Mouse (Mus musculus) midbrain, postnatal 0 days (tissue): ENCODE results near the gene Serpinb1a. TPM values are rescaled to one million over a fixed set of nuclear protein-coding genes. Genes with fewer than 3 reads are reported as not detected.

Experiments used
- ATAC-seq: fragments of 200-750 bp; cut with Nextera tagmentation; 2 replicates; pipeline ENCODE4 v1.8.0; 2017; ENCODE audit warnings: moderate number of reproducible peaks, mild to moderate bottlenecking, moderate TSS enrichment, moderate library complexity; ENCODE audit not compliant: low FRiP score
- DNase-seq: peaks from one replicate; pipeline ENCODE4 v3.0.0-alpha.2; 2015; ENCODE audit warnings: low spot score
- H3K27ac ChIP-seq: fragments of 300-500 bp; sonication (generic); 2 replicates; pipeline ENCODE4 v1.5.1; 2014; ENCODE audit warnings: low read depth, mild to moderate bottlenecking, low read length, mixed read lengths
- H3K27me3 ChIP-seq: fragments of 300-500 bp; sonication (generic); 2 replicates; pipeline ENCODE4 v1.6.1; 2014; ENCODE audit warnings: low read length, control low read depth, mixed read lengths; ENCODE audit not compliant: insufficient read depth
- H3K36me3 ChIP-seq: fragments of 300-500 bp; sonication (generic); 2 replicates; pipeline ENCODE4 v1.6.1; 2014; ENCODE audit warnings: low read length, control low read depth, mixed read lengths; ENCODE audit not compliant: insufficient read depth
- H3K4me1 ChIP-seq: fragments of 300-500 bp; sonication (generic); 2 replicates; pipeline ENCODE4 v1.6.1; 2014; ENCODE audit warnings: mild to moderate bottlenecking, control low read depth, antibody characterized with exemption, low read length, mixed read lengths; ENCODE audit not compliant: insufficient read depth
- H3K4me2 ChIP-seq: fragments of 300-500 bp; sonication (generic); 2 replicates; pipeline ENCODE4 v1.6.1; 2014; ENCODE audit warnings: low read depth, mild to moderate bottlenecking, low read length, mixed read lengths; ENCODE audit not compliant: poor library complexity, severe bottlenecking
- H3K4me3 ChIP-seq: fragments of 300-500 bp; sonication (generic); 2 replicates; pipeline ENCODE4 v1.5.1; 2014; ENCODE audit warnings: low read depth, mild to moderate bottlenecking, low read length, moderate library complexity
- H3K9ac ChIP-seq: fragments of 300-500 bp; sonication (generic); replicated peaks from 2 replicates; pipeline ENCODE4 v1.6.1; 2014; ENCODE audit warnings: mild to moderate bottlenecking, low read length, moderate library complexity, mixed read lengths; ENCODE audit not compliant: poor library complexity, severe bottlenecking
- H3K9me3 ChIP-seq: fragments of 300-500 bp; sonication (generic); 2 replicates; pipeline ENCODE4 v1.6.1; 2016; ENCODE audit warnings: low read length, control low read depth
- CTCF ChIP-seq: IDR thresholded peaks from 2 replicates; pipeline ENCODE4 v1.5.1; 2016; ENCODE audit warnings: antibody characterized with exemption, mild to moderate bottlenecking
- WGBS: fragments of 180-500 bp; shearing (Covaris S2); extraction: QIAGEN DNeasy Blood & Tissue Kit; methylation state at CpG from one replicate; pipeline ENCODE4 v1.1.7; 2014; 5-methylcytosine and 5-hydroxymethylcytosine counted together
- polyA plus RNA-seq: library from polyadenylated mRNA; unstranded; fragments of >200 nt; fragmentation: Nextera tagmentation; extraction: Ambion mirVana; gene quantifications from 2 replicates; pipeline ENCODE4 v1.2.1, GENCODE M21; 2015
- total RNA-seq: library from RNA; depleted of rRNA; stranded (reverse); fragments of >200 nt; gene quantifications from 2 replicates; pipeline ENCODE4 v1.2.3, GENCODE M21; 2014

Gene Serpinb1a
- total and polyA plus RNA-seq, 2 experiments from 2014 or later: 2.0 to 4.9 TPM

DNA sequence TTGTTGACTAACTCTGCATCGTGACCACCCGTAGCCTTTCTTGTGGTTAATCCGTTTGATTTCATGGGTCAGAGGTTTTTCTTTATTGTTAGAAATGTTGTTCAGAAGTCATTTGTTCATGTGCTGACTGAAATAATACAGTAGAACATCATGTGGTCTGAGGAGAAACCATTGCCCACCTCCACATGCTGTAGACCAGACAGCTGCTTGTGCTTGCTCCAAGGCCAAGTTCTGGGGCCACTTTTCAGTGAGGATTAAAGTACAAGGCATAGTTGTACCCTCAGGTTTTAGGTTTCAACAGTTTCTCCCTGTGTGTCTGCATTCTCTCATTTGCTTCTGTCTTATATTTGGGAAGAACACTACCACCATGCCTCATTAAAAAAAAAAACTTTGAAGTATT, 43.4 kb downstream of the Serpinb1a start:
- 11% methylated on average over 3 of the region's 3 CpGs for WGBS
- no peak overlapping the region for H3K9ac ChIP-seq
- H3K9me3 ChIP-seq: no peaks in the 10 kb centered on the region
- H3K4me2 ChIP-seq: no peak overlapping the region
- H3K4me1 ChIP-seq: peaks cover 8% of the 10 kb centered on the region
- DNase-seq: no peak
- H3K27me3 ChIP-seq: no peaks in the 10 kb centered on the region
- no peak for TF ChIP-seq CTCF
- no peak overlapping the region for H3K27ac ChIP-seq
- H3K4me3 ChIP-seq: no peak overlapping the region
- peaks cover 30% of the 10 kb centered on the region for H3K36me3 ChIP-seq
- ATAC-seq: no peak

GRCm38 (mm10) chr13:32806820-32807219, 44.2 kb downstream of the Serpinb1a start:
- peaks cover 30% of the 10 kb centered on the region for H3K36me3 ChIP-seq

GRCm38 (mm10) chr13:32803701-32804345, 47.2 kb downstream of the Serpinb1a start:
- no peak for TF ChIP-seq CTCF
- Histone ChIP-seq H3K36me3 (peaks cover 21% of the 10 kb centered on the region), H3K27ac (no peak overlapping the region), H3K27me3 (no peaks in the 10 kb centered on the region), H3K4me3 (peak overlapping the region; percentile 93), H3K9me3 (no peaks in the 10 kb centered on the region), H3K4me1 (peaks cover 8% of the 10 kb centered on the region), H3K9ac (peak overlapping the region; percentile 95), H3K4me2 (peak overlapping the region; percentile 74)
- DNase-seq: no peak
- 54% methylated on average over 4 of the region's 4 CpGs for WGBS
- no peak for ATAC-seq

More at GRCm38 (mm10) chr13:32806820-32807219, 44.2 kb downstream of the Serpinb1a start:
- Histone ChIP-seq H3K4me3 (no peak overlapping the region), H3K9me3 (no peaks in the 10 kb centered on the region), H3K9ac (no peak overlapping the region), H3K4me1 (peaks cover 8% of the 10 kb centered on the region), H3K27ac (no peak overlapping the region), H3K27me3 (no peaks in the 10 kb centered on the region), H3K4me2 (no peak overlapping the region)
- no peak for ATAC-seq
- 72% methylated on average over 7 of the region's 7 CpGs for WGBS
- no peak for DNase-seq
- TF ChIP-seq CTCF: no peak

- ATAC-seq (peak; percentile 68), DNase-seq (peak; percentile 44)
- no peaks in the 10 kb centered on the region for H3K9me3 ChIP-seq
- peak within 1 kb of the TSS; percentile 95 for H3K9ac ChIP-seq
- peak within 1 kb of the TSS; percentile 94 for H3K27ac ChIP-seq
- peaks cover 8% of the 10 kb centered on the region for H3K4me1 ChIP-seq
- peak within 1 kb of the TSS; percentile 74 for H3K4me2 ChIP-seq
- H3K4me3 ChIP-seq: peak within 1 kb of the TSS; percentile 93
- no peaks in the 10 kb centered on the region for H3K27me3 ChIP-seq
- TF ChIP-seq CTCF: no peak
- under 1% methylated on average over 89 of the region's 95 CpGs for WGBS
- peaks cover 13% of the 10 kb centered on the region for H3K36me3 ChIP-seq
Observed at GRCm38 (mm10) chr13:32802259-32803081, 48.5 kb downstream of the Serpinb1a start, which contains the start of gene D930007J09Rik. D930007J09Rik (minus strand) TSS chr13:32802849.

GRCm38 (mm10) chr13:32801693-32802221, 49.2 kb downstream of the Serpinb1a start, which contains the start of gene Wrnip1:
Wrnip1 (plus strand) TSS chr13:32802038.
- H3K4me3 ChIP-seq: peak within 1 kb of the TSS; percentile 93
- no peaks in the 10 kb centered on the region for H3K27me3 ChIP-seq
- peaks cover 8% of the 10 kb centered on the region for H3K4me1 ChIP-seq
- ATAC-seq (peak; percentile 99), DNase-seq (peak; percentile 100)
- peak; percentile 71 for TF ChIP-seq CTCF
- no peaks in the 10 kb centered on the region for H3K9me3 ChIP-seq
- H3K4me2 ChIP-seq: peak within 1 kb of the TSS; percentile 74
- peak within 1 kb of the TSS; percentile 95 for H3K9ac ChIP-seq
- H3K36me3 ChIP-seq: peaks cover 7% of the 10 kb centered on the region
- under 1% methylated on average over 48 of the region's 51 CpGs for WGBS
- peak within 1 kb of the TSS; percentile 94 for H3K27ac ChIP-seq
